Mouse (Mus musculus): Measurements from ENCODE around the gene E330034G19Rik. TPM values are rescaled to one million over a fixed set of nuclear protein-coding genes. Genes with fewer than 3 reads are reported as not detected.
"Not testable (repeated sequence)": the region's sequence is repeated elsewhere in the genome, so short reads cannot be mapped to it uniquely, and the experiment has no call there.

The E330034G19Rik gene
- total and polyA plus RNA-seq, 2 experiments from 2014 or later: 0.21 TPM; not detected in 1

GRCm38 (mm10) chr14:24307146-24307545 is 14.1 kb downstream of the E330034G19Rik start:
- ATAC-seq: no peak
- WGBS: 84% methylated on average over 1 of the region's 1 CpGs
- Histone ChIP-seq H3K9me3 (ENCODE audit: low read length) (no peaks in the 10 kb centered on the region), H3K4me3 (ENCODE audit: low read length) (no peak overlapping the region), H3K4me1 (ENCODE audit: insufficient read depth, low read length) (no peaks in the 10 kb centered on the region), H3K4me2 (ENCODE audit: low read depth, low read length) (no peak overlapping the region), H3K27me3 (ENCODE audit: insufficient read depth, low read length) (no peaks in the 10 kb centered on the region), H3K9ac (replicated peaks; ENCODE audit: low read length) (no peak overlapping the region), H3K36me3 (ENCODE audit: insufficient read depth, low read length) (no peaks in the 10 kb centered on the region), H3K27ac (no peak overlapping the region)
- no peak for DNase-seq (ENCODE audit: low spot score)
- no peak for TF ChIP-seq CTCF (IDR thresholded peaks at IDR 0.05; ENCODE audit: low read depth)

GRCm38 (mm10) chr14:24311110-24311509 is 18.1 kb downstream of the E330034G19Rik start:
- H3K36me3 ChIP-seq (ENCODE audit: insufficient read depth, low read length): no peaks in the 10 kb centered on the region
- no peak for ATAC-seq
- WGBS: 44% methylated on average over 3 of the region's 3 CpGs
- H3K27ac ChIP-seq: no peak overlapping the region
- H3K9me3 ChIP-seq (ENCODE audit: low read length): no peaks in the 10 kb centered on the region
- no peaks in the 10 kb centered on the region for H3K27me3 ChIP-seq (ENCODE audit: insufficient read depth, low read length)
- peak; percentile 85 for DNase-seq (ENCODE audit: low spot score)
- H3K4me3 ChIP-seq (ENCODE audit: low read length): no peak overlapping the region
- H3K4me2 ChIP-seq (ENCODE audit: low read depth, low read length): no peak overlapping the region
- no peaks in the 10 kb centered on the region for H3K4me1 ChIP-seq (ENCODE audit: insufficient read depth, low read length)
- H3K9ac ChIP-seq (replicated peaks; ENCODE audit: low read length): no peak overlapping the region
- peak; percentile 95 for TF ChIP-seq CTCF (IDR thresholded peaks at IDR 0.05; ENCODE audit: low read depth)

- not testable (repeated sequence) for H3K9ac ChIP-seq (replicated peaks; ENCODE audit: low read length); ATAC-seq; H3K4me2 ChIP-seq (ENCODE audit: low read depth, low read length); H3K36me3 ChIP-seq (ENCODE audit: insufficient read depth, low read length); H3K27me3 ChIP-seq (ENCODE audit: insufficient read depth, low read length); H3K27ac ChIP-seq; H3K4me3 ChIP-seq (ENCODE audit: low read length); H3K9me3 ChIP-seq (ENCODE audit: low read length); DNase-seq (ENCODE audit: low spot score); H3K4me1 ChIP-seq (ENCODE audit: insufficient read depth, low read length)
- 79% methylated on average over 3 of the region's 3 CpGs for WGBS
Observed at GRCm38 (mm10) chr14:24347007-24347406, 54.0 kb downstream of the E330034G19Rik start.

- ATAC-seq: no peak
- Histone ChIP-seq H3K4me1 (ENCODE audit: insufficient read depth, low read length) (no peaks in the 10 kb centered on the region), H3K27ac (no peak overlapping the region), H3K9me3 (ENCODE audit: low read length) (no peaks in the 10 kb centered on the region), H3K27me3 (ENCODE audit: insufficient read depth, low read length) (no peaks in the 10 kb centered on the region), H3K4me3 (ENCODE audit: low read length) (no peak overlapping the region), H3K36me3 (ENCODE audit: insufficient read depth, low read length) (no peaks in the 10 kb centered on the region), H3K4me2 (ENCODE audit: low read depth, low read length) (no peak overlapping the region), H3K9ac (replicated peaks; ENCODE audit: low read length) (no peak overlapping the region)
- 55% methylated on average over 22 of the region's 22 CpGs for WGBS
- TF ChIP-seq CTCF (IDR thresholded peaks at IDR 0.05; ENCODE audit: low read depth): peak; percentile 69
- peak; percentile 41 for DNase-seq (ENCODE audit: low spot score)
Observed at GRCm38 (mm10) chr14:24358295-24358951, 65.4 kb downstream of the E330034G19Rik start.

Other genes with a start within 250 kb of the E330034G19Rik start
- 51.2 and 52.9 TPM in 2 replicates for gene Dlg5, start 47.3 kb upstream of the E330034G19Rik start, total RNA-seq (2014; rRNA removed)
- gene Dlg5, start 47.3 kb upstream of the E330034G19Rik start, polyA plus RNA-seq (2015; fragmentation: Nextera tagmentation; extraction: Ambion mirVana): 10.9 and 13.4 TPM in 2 replicates
- gene Polr3a, start 193.8 kb downstream of the E330034G19Rik start, total RNA-seq (2014; rRNA removed): 16.1 and 22.4 TPM in 2 replicates
- gene Polr3a, start 193.8 kb downstream of the E330034G19Rik start, polyA plus RNA-seq (2015; fragmentation: Nextera tagmentation; extraction: Ambion mirVana): 14.0 and 16.0 TPM in 2 replicates
- 1,072 and 1,073 TPM in 2 replicates for gene Rps24, start 193.9 kb downstream of the E330034G19Rik start, total RNA-seq (2014; rRNA removed)
- 826 and 833 TPM in 2 replicates for gene Rps24, start 193.9 kb downstream of the E330034G19Rik start, polyA plus RNA-seq (2015; fragmentation: Nextera tagmentation; extraction: Ambion mirVana)